Mouse (Mus musculus): Measurements from ENCODE around the gene Cyp2j8.

DNA sequence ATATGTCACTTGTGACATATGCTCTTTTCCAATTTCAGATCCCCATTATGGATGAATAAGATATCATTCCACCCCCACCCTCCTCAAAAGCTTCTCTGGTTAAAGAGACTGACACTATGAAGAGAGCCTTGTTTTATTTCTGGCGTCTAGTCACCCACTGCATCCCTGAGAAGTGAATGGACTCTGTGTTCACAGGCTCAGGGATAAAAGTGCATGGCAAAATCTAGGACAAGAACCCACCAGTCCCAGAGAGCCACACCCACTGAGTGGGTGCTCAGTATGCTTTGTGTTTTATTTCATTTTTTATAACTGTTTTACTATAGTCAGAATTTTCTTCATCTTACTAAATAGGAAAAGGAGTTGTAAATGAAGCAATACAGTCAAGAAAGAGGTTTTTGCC is 38.8 kb upstream of the Cyp2j8 start:
- no peak for TF ChIP-seq CTCF (IDR thresholded peaks at IDR 0.05; ENCODE audit: low read depth)
- no peak for TF ChIP-seq EP300 (IDR thresholded peaks at IDR 0.05; ENCODE audit: low read depth)

Measured in liver, embryonic 14.5 days (tissue).